Mouse (Mus musculus) midbrain, embryonic 14.5 days (tissue): ENCODE results near the gene Mcts2. TPM values are rescaled to one million over a fixed set of nuclear protein-coding genes. Genes with fewer than 3 reads are reported as not detected.
A peak's percentile ranks its signal among the peaks of the same experiment; 100 is the strongest.
"Not testable (repeated sequence)": the region's sequence is repeated elsewhere in the genome, so short reads cannot be mapped to it uniquely, and the experiment has no call there.

Experiments used
- ATAC-seq: fragments of 200-750 bp; cut with Nextera tagmentation; 2 replicates; pipeline ENCODE4 v1.8.0; 2017; ENCODE audit warnings: moderate number of reproducible peaks, moderate library complexity; ENCODE audit not compliant: low FRiP score, low TSS enrichment
- DNase-seq: peaks from one replicate; pipeline ENCODE4 v3.0.0-alpha.2; 2015
- H3K27ac ChIP-seq: fragments of 300-500 bp; sonication (generic); replicated peaks from 2 replicates; pipeline ENCODE4 v1.5.1; 2014; ENCODE audit warnings: mild to moderate bottlenecking, low read depth, low read length, moderate library complexity
- H3K27me3 ChIP-seq: fragments of 300-500 bp; sonication (generic); 2 replicates; pipeline ENCODE4 v1.6.1; 2014; ENCODE audit warnings: low read length, control low read depth, mixed read lengths; ENCODE audit not compliant: control insufficient read depth, insufficient read depth
- H3K36me3 ChIP-seq: fragments of 300-500 bp; sonication (generic); 2 replicates; pipeline ENCODE4 v1.6.1; 2014; ENCODE audit warnings: low read length, control low read depth; ENCODE audit not compliant: control insufficient read depth, insufficient read depth
- H3K4me1 ChIP-seq: fragments of 300-500 bp; sonication (generic); 2 replicates; pipeline ENCODE4 v1.6.1; 2014; ENCODE audit warnings: mild to moderate bottlenecking, antibody characterized with exemption, low read length, control low read depth; ENCODE audit not compliant: control insufficient read depth, insufficient read depth
- H3K4me2 ChIP-seq: fragments of 300-500 bp; sonication (generic); 2 replicates; pipeline ENCODE4 v1.6.1; 2014; ENCODE audit warnings: mild to moderate bottlenecking, low read length, moderate library complexity
- H3K4me3 ChIP-seq: fragments of 300-500 bp; sonication (generic); replicated peaks from 2 replicates; pipeline ENCODE4 v1.5.1; 2014; ENCODE audit warnings: low read depth, low read length
- H3K9ac ChIP-seq: fragments of 300-500 bp; sonication (generic); replicated peaks from 2 replicates; pipeline ENCODE4 v1.6.1; 2014; ENCODE audit warnings: mild to moderate bottlenecking, low read length, moderate library complexity
- H3K9me3 ChIP-seq: fragments of 300-500 bp; sonication (generic); 2 replicates; pipeline ENCODE4 v1.6.1; 2016; ENCODE audit warnings: low read length, control low read depth, mixed read lengths; ENCODE audit not compliant: control insufficient read depth
- WGBS: fragments of 180-500 bp; shearing (Covaris S2); extraction: QIAGEN DNeasy Blood & Tissue Kit; methylation state at CpG from one replicate; pipeline ENCODE4 v1.1.7; 2014; 5-methylcytosine and 5-hydroxymethylcytosine counted together
- polyA plus RNA-seq: library from polyadenylated mRNA; unstranded; fragments of >200 nt; fragmentation: Nextera tagmentation; extraction: Ambion mirVana; gene quantifications from 2 replicates; pipeline ENCODE4 v1.2.1, GENCODE M21; 2014

The Mcts2 gene
- polyA plus RNA-seq, 1 experiment from 2014 or later = 39.9 TPM

- not testable (repeated sequence) for H3K9me3 ChIP-seq, H3K27ac ChIP-seq, H3K27me3 ChIP-seq, H3K4me1 ChIP-seq, DNase-seq, H3K9ac ChIP-seq, H3K4me2 ChIP-seq, H3K36me3 ChIP-seq, H3K4me3 ChIP-seq, ATAC-seq
- 79% methylated on average over 3 of the region's 3 CpGs for WGBS
Observed at GRCm38 (mm10) chr2:152666191-152666590, 20.6 kb upstream of the Mcts2 start.

GRCm38 (mm10) chr2:152669256-152669638 lies 17.6 kb upstream of the Mcts2 start, which contains the start of gene H13:
H13 (plus strand) TSS chr2:152669461.
- no peaks in the 10 kb centered on the region for H3K27me3 ChIP-seq
- H3K4me3 ChIP-seq = peak within 1 kb of the TSS; percentile 99
- peaks cover 16% of the 10 kb centered on the region for H3K36me3 ChIP-seq
- ATAC-seq = peak; percentile 88
- peak within 1 kb of the TSS; percentile 98 for H3K4me2 ChIP-seq
- peaks cover 22% of the 10 kb centered on the region for H3K4me1 ChIP-seq
- peak within 1 kb of the TSS; percentile 98 for H3K9ac ChIP-seq
- H3K27ac ChIP-seq = peak within 1 kb of the TSS; percentile 98
- WGBS = under 1% methylated on average over 35 of the region's 35 CpGs
- H3K9me3 ChIP-seq = no peaks in the 10 kb centered on the region
- peak; percentile 98 for DNase-seq

- Histone ChIP-seq H3K4me3 (peak overlapping the region; percentile 99), H3K4me1 (peaks cover 22% of the 10 kb centered on the region), H3K27me3 (no peaks in the 10 kb centered on the region), H3K9me3 (no peaks in the 10 kb centered on the region), H3K36me3 (peaks cover 21% of the 10 kb centered on the region), H3K9ac (peak overlapping the region; percentile 98), H3K27ac (peak overlapping the region; percentile 98), H3K4me2 (peak overlapping the region; percentile 98)
- ATAC-seq (peak; percentile 82), DNase-seq (peak; percentile 79)
- WGBS = under 1% methylated on average over 46 of the region's 46 CpGs
Observed at GRCm38 (mm10) chr2:152669639-152670484, 17.0 kb upstream of the Mcts2 start.

GRCm38 (mm10) chr2:152670983-152671641 lies 15.7 kb upstream of the Mcts2 start:
- Histone ChIP-seq H3K4me3 (peak overlapping the region; percentile 99), H3K36me3 (peaks cover 33% of the 10 kb centered on the region), H3K4me2 (peak overlapping the region; percentile 98), H3K9ac (peak overlapping the region; percentile 98), H3K27ac (peak overlapping the region; percentile 98), H3K4me1 (peaks cover 22% of the 10 kb centered on the region), H3K9me3 (no peaks in the 10 kb centered on the region), H3K27me3 (no peaks in the 10 kb centered on the region)
- peak; percentile 49 for DNase-seq
- 61% methylated on average over 9 of the region's 9 CpGs for WGBS
- no peak for ATAC-seq

- Histone ChIP-seq H3K27ac (peak overlapping the region; percentile 98; the same call in 1 of the 2 replicates), H3K9ac (peak overlapping the region; percentile 98), H3K9me3 (no peaks in the 10 kb centered on the region), H3K27me3 (no peaks in the 10 kb centered on the region), H3K4me2 (peak overlapping the region; percentile 98), H3K36me3 (peaks cover 39% of the 10 kb centered on the region), H3K4me3 (peak overlapping the region; percentile 99), H3K4me1 (peaks cover 22% of the 10 kb centered on the region)
- DNase-seq (peak; percentile 77), ATAC-seq (0 out of 2 replicates have a peak, but pooled peaks have one; percentile 35)
- 37% methylated on average over 5 of the region's 5 CpGs for WGBS
Observed at GRCm38 (mm10) chr2:152671642-152671999, 15.2 kb upstream of the Mcts2 start.

- H3K4me2 ChIP-seq = peak overlapping the region; percentile 98
- H3K4me1 ChIP-seq = peaks cover 22% of the 10 kb centered on the region
- no peak for DNase-seq
- H3K36me3 ChIP-seq = peaks cover 44% of the 10 kb centered on the region
- no peaks in the 10 kb centered on the region for H3K27me3 ChIP-seq
- WGBS = 82% methylated on average over 12 of the region's 12 CpGs
- H3K27ac ChIP-seq = no peak overlapping the region
- H3K4me3 ChIP-seq = peak overlapping the region; percentile 99
- H3K9me3 ChIP-seq = no peaks in the 10 kb centered on the region
- peak overlapping the region; percentile 98 for H3K9ac ChIP-seq
- no peak for ATAC-seq
Observed at GRCm38 (mm10) chr2:152672166-152672565, 14.7 kb upstream of the Mcts2 start.

GRCm38 (mm10) chr2:152674148-152674547 lies 12.7 kb upstream of the Mcts2 start:
- H3K36me3 ChIP-seq = peaks cover 62% of the 10 kb centered on the region
- no peak overlapping the region for H3K27ac ChIP-seq
- WGBS = 89% methylated on average over 11 of the region's 11 CpGs

GRCm38 (mm10) chr2:152675252-152675791 lies 11.5 kb upstream of the Mcts2 start:
- WGBS = 92% methylated on average over 13 of the region's 13 CpGs
- no peaks in the 10 kb centered on the region for H3K27me3 ChIP-seq
- no peak overlapping the region for H3K9ac ChIP-seq
- DNase-seq (no peak), ATAC-seq (no peak)
- no peak overlapping the region for H3K4me2 ChIP-seq
- H3K4me3 ChIP-seq = no peak overlapping the region
- H3K27ac ChIP-seq = no peak overlapping the region
- no peaks in the 10 kb centered on the region for H3K9me3 ChIP-seq
- peaks cover 22% of the 10 kb centered on the region for H3K4me1 ChIP-seq
- H3K36me3 ChIP-seq = peaks cover 73% of the 10 kb centered on the region

More at GRCm38 (mm10) chr2:152674148-152674547, 12.7 kb upstream of the Mcts2 start:
- H3K27me3 ChIP-seq = no peaks in the 10 kb centered on the region
- H3K4me2 ChIP-seq = no peak overlapping the region
- no peaks in the 10 kb centered on the region for H3K9me3 ChIP-seq
- no peak overlapping the region for H3K4me3 ChIP-seq
- H3K4me1 ChIP-seq = peaks cover 22% of the 10 kb centered on the region
- no peak overlapping the region for H3K9ac ChIP-seq
- DNase-seq (no peak), ATAC-seq (no peak)
